Mouse (Mus musculus): ENCODE measurements around the gene Adig. TPM values are rescaled to one million over a fixed set of nuclear protein-coding genes. Genes with fewer than 3 reads are reported as not detected.

Gene Adig
- not detected in 2 replicates for polyA plus RNA-seq (2016; fragmentation: Nextera tagmentation; extraction: Ambion mirVana)

- Histone ChIP-seq H3K4me3 (no peak within 1 kb of the TSS), H3K4me2 (no peak within 1 kb of the TSS), H3K36me3 (peaks cover 22% of the 10 kb centered on the region), H3K4me1 (replicated peaks) (no peaks in the 10 kb centered on the region), H3K9ac (no peak within 1 kb of the TSS), H3K9me3 (replicated peaks) (no peaks in the 10 kb centered on the region), H3K27ac (ENCODE audit: poor library complexity, severe bottlenecking) (no peak within 1 kb of the TSS), H3K27me3 (replicated peaks) (no peaks in the 10 kb centered on the region)
- 71% methylated on average over 11 of the region's 11 CpGs for WGBS
- no peak for ATAC-seq (ENCODE audit: insufficient number of reproducible peaks, low FRiP score)
Measured at GRCm38 (mm10) chr2:158501836-158502812, at the start of gene Adig. Gene Adig, plus strand, starts transcription at chr2:158502612.

- WGBS: 71% methylated on average over 4 of the region's 4 CpGs
- Histone ChIP-seq H3K4me2 (no peak overlapping the region), H3K36me3 (peaks cover 66% of the 10 kb centered on the region)
Measured at GRCm38 (mm10) chr2:158456451-158456850, 46.0 kb upstream of the Adig start.

GRCm38 (mm10) chr2:158457610-158458009 is 44.8 kb upstream of the Adig start:
- Histone ChIP-seq H3K36me3 (peaks cover 67% of the 10 kb centered on the region), H3K4me3 (no peak overlapping the region), H3K27me3 (replicated peaks) (no peaks in the 10 kb centered on the region), H3K27ac (ENCODE audit: poor library complexity, severe bottlenecking) (no peak overlapping the region), H3K9me3 (replicated peaks) (no peaks in the 10 kb centered on the region), H3K9ac (no peak overlapping the region), H3K4me1 (replicated peaks) (no peaks in the 10 kb centered on the region), H3K4me2 (no peak overlapping the region)
- 89% methylated on average over 1 of the region's 1 CpGs for WGBS
- no peak for ATAC-seq (ENCODE audit: insufficient number of reproducible peaks, low FRiP score)

More at GRCm38 (mm10) chr2:158456451-158456850, 46.0 kb upstream of the Adig start:
- Histone ChIP-seq H3K9me3 (replicated peaks) (no peaks in the 10 kb centered on the region), H3K27me3 (replicated peaks) (no peaks in the 10 kb centered on the region), H3K27ac (ENCODE audit: poor library complexity, severe bottlenecking) (no peak overlapping the region), H3K4me3 (no peak overlapping the region), H3K4me1 (replicated peaks) (no peaks in the 10 kb centered on the region), H3K9ac (no peak overlapping the region)
- no peak for ATAC-seq (ENCODE audit: insufficient number of reproducible peaks, low FRiP score)

GRCm38 (mm10) chr2:158462450-158462849 is 40.0 kb upstream of the Adig start:
- Histone ChIP-seq H3K4me1 (replicated peaks) (no peaks in the 10 kb centered on the region), H3K4me3 (no peak overlapping the region), H3K27me3 (replicated peaks) (no peaks in the 10 kb centered on the region), H3K9ac (no peak overlapping the region), H3K4me2 (no peak overlapping the region), H3K27ac (ENCODE audit: poor library complexity, severe bottlenecking) (no peak overlapping the region), H3K9me3 (replicated peaks) (no peaks in the 10 kb centered on the region), H3K36me3 (peaks cover 75% of the 10 kb centered on the region)
- 79% methylated on average over 1 of the region's 1 CpGs for WGBS
- ATAC-seq (ENCODE audit: insufficient number of reproducible peaks, low FRiP score): no peak

- no peak overlapping the region for H3K9ac ChIP-seq
- no peaks in the 10 kb centered on the region for H3K27me3 ChIP-seq (replicated peaks)
- no peak overlapping the region for H3K27ac ChIP-seq (ENCODE audit: poor library complexity, severe bottlenecking)
- H3K4me3 ChIP-seq: no peak overlapping the region
- 92% methylated on average over 1 of the region's 1 CpGs for WGBS
- ATAC-seq (ENCODE audit: insufficient number of reproducible peaks, low FRiP score): no peak
- H3K36me3 ChIP-seq: peaks cover 56% of the 10 kb centered on the region
- no peaks in the 10 kb centered on the region for H3K4me1 ChIP-seq (replicated peaks)
- no peak overlapping the region for H3K4me2 ChIP-seq
- no peaks in the 10 kb centered on the region for H3K9me3 ChIP-seq (replicated peaks)
Measured at GRCm38 (mm10) chr2:158474159-158474558, 28.3 kb upstream of the Adig start.

- H3K9ac ChIP-seq: no peak overlapping the region
- no peak overlapping the region for H3K27ac ChIP-seq (ENCODE audit: poor library complexity, severe bottlenecking)
- 84% methylated on average over 3 of the region's 3 CpGs for WGBS
- no peaks in the 10 kb centered on the region for H3K4me1 ChIP-seq (replicated peaks)
- no peak overlapping the region for H3K4me2 ChIP-seq
- H3K9me3 ChIP-seq (replicated peaks): no peaks in the 10 kb centered on the region
- no peaks in the 10 kb centered on the region for H3K27me3 ChIP-seq (replicated peaks)
- H3K36me3 ChIP-seq: peaks cover 73% of the 10 kb centered on the region
- H3K4me3 ChIP-seq: no peak overlapping the region
- no peak for ATAC-seq (ENCODE audit: insufficient number of reproducible peaks, low FRiP score)
Measured at GRCm38 (mm10) chr2:158477640-158478039, 24.8 kb upstream of the Adig start.

GRCm38 (mm10) chr2:158498457-158498856 is 4.0 kb upstream of the Adig start:
- Histone ChIP-seq H3K4me1 (replicated peaks) (no peaks in the 10 kb centered on the region), H3K4me3 (no peak overlapping the region), H3K27me3 (replicated peaks) (no peaks in the 10 kb centered on the region), H3K27ac (ENCODE audit: poor library complexity, severe bottlenecking) (no peak overlapping the region), H3K36me3 (peaks cover 51% of the 10 kb centered on the region), H3K9me3 (replicated peaks) (no peaks in the 10 kb centered on the region), H3K4me2 (no peak overlapping the region), H3K9ac (no peak overlapping the region)
- no peak for ATAC-seq (ENCODE audit: insufficient number of reproducible peaks, low FRiP score)
- 83% methylated on average over 5 of the region's 5 CpGs for WGBS

GRCm38 (mm10) chr2:158503226-158503625 is 814 bp downstream of the Adig start:
- ATAC-seq (ENCODE audit: insufficient number of reproducible peaks, low FRiP score): no peak
- H3K27ac ChIP-seq (ENCODE audit: poor library complexity, severe bottlenecking): no peak overlapping the region
- H3K9ac ChIP-seq: no peak overlapping the region
- H3K9me3 ChIP-seq (replicated peaks): no peaks in the 10 kb centered on the region
- H3K36me3 ChIP-seq: peaks cover 13% of the 10 kb centered on the region
- H3K4me1 ChIP-seq (replicated peaks): no peaks in the 10 kb centered on the region
- H3K4me3 ChIP-seq: no peak overlapping the region
- H3K27me3 ChIP-seq (replicated peaks): no peaks in the 10 kb centered on the region
- no peak overlapping the region for H3K4me2 ChIP-seq
- WGBS: 76% methylated on average over 7 of the region's 7 CpGs

- H3K4me2 ChIP-seq: no peak overlapping the region
- no peaks in the 10 kb centered on the region for H3K4me1 ChIP-seq (replicated peaks)
- H3K27me3 ChIP-seq (replicated peaks): no peaks in the 10 kb centered on the region
- no peaks in the 10 kb centered on the region for H3K9me3 ChIP-seq (replicated peaks)
- WGBS: 74% methylated on average over 4 of the region's 4 CpGs
- ATAC-seq (ENCODE audit: insufficient number of reproducible peaks, low FRiP score): no peak
- peaks cover 10% of the 10 kb centered on the region for H3K36me3 ChIP-seq
- no peak overlapping the region for H3K27ac ChIP-seq (ENCODE audit: poor library complexity, severe bottlenecking)
- H3K4me3 ChIP-seq: no peak overlapping the region
- H3K9ac ChIP-seq: no peak overlapping the region
Measured at GRCm38 (mm10) chr2:158503671-158504070, 1.3 kb downstream of the Adig start.

- no peaks in the 10 kb centered on the region for H3K9me3 ChIP-seq (replicated peaks)
- WGBS: 74% methylated on average over 5 of the region's 5 CpGs
- H3K36me3 ChIP-seq: no peaks in the 10 kb centered on the region
- H3K4me1 ChIP-seq (replicated peaks): peaks cover 6% of the 10 kb centered on the region
- H3K4me3 ChIP-seq: no peak overlapping the region
- no peak overlapping the region for H3K27ac ChIP-seq (ENCODE audit: poor library complexity, severe bottlenecking)
- no peak overlapping the region for H3K4me2 ChIP-seq
- H3K27me3 ChIP-seq (replicated peaks): no peaks in the 10 kb centered on the region
- no peak for ATAC-seq (ENCODE audit: insufficient number of reproducible peaks, low FRiP score)
- no peak overlapping the region for H3K9ac ChIP-seq
Measured at GRCm38 (mm10) chr2:158506475-158506874, 4.1 kb downstream of the Adig start.

- no peak overlapping the region for H3K4me3 ChIP-seq
- H3K4me1 ChIP-seq (replicated peaks): peaks cover 6% of the 10 kb centered on the region
- H3K9ac ChIP-seq: no peak overlapping the region
- 83% methylated on average over 10 of the region's 10 CpGs for WGBS
- H3K4me2 ChIP-seq: no peak overlapping the region
- no peak for ATAC-seq (ENCODE audit: insufficient number of reproducible peaks, low FRiP score)
- no peaks in the 10 kb centered on the region for H3K27me3 ChIP-seq (replicated peaks)
- H3K27ac ChIP-seq (ENCODE audit: poor library complexity, severe bottlenecking): no peak overlapping the region
- no peaks in the 10 kb centered on the region for H3K36me3 ChIP-seq
- no peaks in the 10 kb centered on the region for H3K9me3 ChIP-seq (replicated peaks)
Measured at GRCm38 (mm10) chr2:158507046-158507445, 4.6 kb downstream of the Adig start.
